Mouse (Mus musculus): ENCODE data around the gene Cstad.

DNA sequence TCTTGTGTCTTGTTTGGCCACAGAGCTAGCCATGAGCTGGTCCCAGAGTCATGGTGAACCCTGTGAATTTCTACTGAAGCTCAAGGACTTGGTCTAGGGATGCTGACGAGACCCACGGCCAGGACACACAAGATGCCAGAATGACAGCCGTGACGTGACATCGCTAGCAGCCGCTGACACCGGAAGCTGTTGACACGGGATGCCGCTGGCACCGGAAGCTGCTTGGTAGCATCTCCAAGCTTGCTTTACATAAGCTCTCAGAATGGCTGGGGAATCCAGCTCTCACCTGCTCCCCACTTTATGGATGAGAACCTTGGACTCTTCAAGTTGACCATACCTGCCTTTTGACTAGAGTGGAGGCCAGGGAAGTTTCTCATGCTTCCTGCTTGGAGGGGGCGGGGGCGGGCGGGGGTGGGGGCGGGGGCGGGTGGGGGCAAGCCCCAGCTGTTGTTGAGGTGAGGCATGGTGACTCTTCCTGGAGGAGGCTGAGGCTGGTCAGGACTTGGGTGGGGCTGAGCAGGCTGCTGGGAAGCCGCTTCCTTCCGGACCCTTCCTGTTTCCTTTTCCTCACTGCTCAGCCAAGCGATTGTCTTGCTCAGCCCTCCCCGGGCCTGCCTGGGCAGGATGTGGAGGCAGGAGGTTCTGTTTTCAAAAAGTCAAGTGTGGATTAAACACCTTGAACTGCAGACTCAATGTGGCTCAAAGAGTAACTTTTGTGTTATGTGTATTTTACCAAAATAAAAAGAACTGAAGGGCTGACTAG lies 47.2 kb upstream of the Cstad start:
- no peak for TF ChIP-seq POLR2A (IDR thresholded peaks at IDR 0.05; ENCODE audit: control insufficient read depth, low read depth, low read length)
- TF ChIP-seq CTCF (IDR thresholded peaks at IDR 0.05; ENCODE audit: control insufficient read depth, insufficient read depth, insufficient replicate concordance, low read depth, low read length): no peak
